Mouse (Mus musculus): Measurements from ENCODE around the gene Gm14408.
"Not testable (repeated sequence)": the region's sequence is repeated elsewhere in the genome, so short reads cannot be mapped to it uniquely, and the experiment has no call there.

The Gm14408 gene

DNA sequence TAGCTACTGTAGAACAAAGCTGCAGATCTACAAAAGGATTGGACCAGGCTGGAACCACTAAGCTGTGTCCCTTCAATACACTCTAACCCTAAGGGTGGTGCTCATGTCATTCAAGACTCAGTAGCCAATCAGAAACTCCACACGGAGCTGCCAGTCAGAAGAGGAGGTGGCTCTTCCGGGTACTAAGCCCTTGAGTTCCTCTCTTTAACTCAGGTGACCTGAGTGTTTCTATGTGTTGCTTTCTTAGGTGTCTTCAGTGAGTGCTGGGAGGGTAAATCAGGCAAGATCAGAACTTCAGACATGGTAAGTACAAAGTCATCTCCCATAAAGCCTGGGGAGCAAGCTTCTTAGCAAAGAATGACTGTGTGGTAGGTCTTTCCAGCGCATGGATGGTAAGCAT is at the start of gene Gm14408:
Gene Gm14408 (plus strand): TSS at position 301 of the 400 bp plus-strand sequence.
- CTCF ChIA-PET, POLR2A ChIA-PET: not testable (repeated sequence)

DNA sequence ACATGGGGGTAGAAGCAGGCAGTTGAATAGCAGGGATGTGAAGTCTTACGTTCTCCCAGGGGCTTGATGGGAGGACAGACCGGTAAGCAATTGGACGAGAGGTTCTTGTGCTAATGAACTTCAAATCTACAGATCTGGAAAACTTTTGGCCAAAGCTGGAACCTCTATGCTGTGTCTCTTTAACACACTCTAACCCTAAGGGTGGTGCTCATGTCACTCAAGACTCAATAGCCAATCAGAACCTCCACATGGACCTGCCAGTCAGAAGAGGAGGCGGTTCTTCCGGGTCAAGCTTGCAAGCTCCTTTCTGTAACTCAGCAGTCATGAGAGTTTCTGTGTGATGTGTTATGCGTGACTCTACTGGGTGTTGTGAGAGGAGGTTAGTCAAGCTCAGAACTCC is 32.6 kb upstream of the Gm14408 start, which contains the start of gene Gm14295:
Gene Gm14295 (plus strand): TSS at position 301 of the 400 bp plus-strand sequence.
- CTCF ChIA-PET, POLR2A ChIA-PET: not testable (repeated sequence)

DNA sequence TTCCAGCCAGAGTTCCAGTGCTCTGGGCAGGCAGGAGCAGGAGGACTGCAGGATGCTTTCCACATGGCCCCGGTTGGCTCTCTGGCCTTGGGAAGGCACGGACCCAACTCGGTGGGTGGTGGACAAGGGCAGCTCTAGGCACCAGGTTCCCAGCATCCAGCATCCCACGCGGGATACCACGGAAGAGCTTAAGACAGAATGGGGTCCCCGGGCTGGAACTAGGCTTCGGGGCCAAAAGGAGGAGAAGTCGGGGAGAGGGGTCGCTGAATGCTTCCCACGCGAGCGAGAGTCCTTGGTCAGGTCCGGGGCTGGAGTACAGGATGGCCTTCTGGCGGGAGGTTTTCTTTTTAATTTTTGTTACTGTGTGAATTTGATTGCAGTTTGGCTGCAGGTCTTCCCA is 32.2 kb upstream of the Gm14408 start:
- POLR2A ChIA-PET, CTCF ChIA-PET: not testable (repeated sequence)

Data from embryonic stem cell, embryonic (primary cell).